Mouse (Mus musculus) liver, adult 2 months (tissue): ENCODE measurements at regions not wholly inside any gene's neighbourhood (a gene's known extent, or its start where the extent isn't known, plus 50 kb on each side); places are given as distances from the start of the nearest gene placed in this dataset.

Source experiments
- CTCF ChIP-seq: fragments of 200-500 bp; IDR thresholded peaks from 2 replicates; pipeline ENCODE4 v1.5.1; 2011; ENCODE audit warnings: low read depth, low read length, control low read depth
- POLR2A ChIP-seq: fragments of 200-500 bp; IDR thresholded peaks from 2 replicates; pipeline ENCODE4 v1.6.1; 2011; ENCODE audit warnings: low read length, control low read depth; ENCODE audit not compliant: insufficient read depth; ENCODE audit errors: extremely low read depth

DNA sequence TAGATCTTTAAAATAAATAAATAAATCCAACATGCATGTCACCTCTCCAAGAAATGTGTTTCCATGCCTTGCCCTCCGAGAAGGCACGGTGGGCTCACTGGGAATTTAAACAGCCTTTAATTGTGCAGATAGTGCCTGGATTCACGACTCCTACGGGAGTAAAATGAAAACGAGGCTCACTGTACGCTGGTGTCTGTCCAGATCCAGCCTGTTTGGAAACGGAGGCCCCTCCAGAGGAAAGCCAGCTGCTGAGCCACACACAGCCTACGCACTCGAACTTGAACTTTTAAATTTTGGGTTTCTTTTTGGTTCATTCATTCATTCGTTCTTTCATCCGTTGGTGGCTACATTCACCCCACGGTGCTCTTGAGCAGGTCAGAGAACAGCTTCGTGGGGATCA lies 175.1 kb upstream of the Dyrk2 start:
- TF ChIP-seq CTCF, result no peak
- no peak for TF ChIP-seq POLR2A
